Mouse (Mus musculus) embryonic facial prominence, embryonic 11.5 days (tissue): Measurements from ENCODE around the gene Atp1a1. TPM values are rescaled to one million over a fixed set of nuclear protein-coding genes. Genes with fewer than 3 reads are reported as not detected.

ENCODE experiments used
- ATAC-seq: fragments of 200-750 bp; cut with Nextera tagmentation; replicated peaks from 2 replicates; pipeline ENCODE4 v1.8.0; 2017; ENCODE audit warnings: low read depth; ENCODE audit not compliant: insufficient number of reproducible peaks, low FRiP score, low TSS enrichment
- DNase-seq: peaks from one replicate; pipeline ENCODE4 v3.0.0-alpha.2; 2015; ENCODE audit warnings: low spot score
- H3K27ac ChIP-seq: fragments of 300-500 bp; sonication (generic); replicated peaks from 2 replicates; pipeline ENCODE4 v1.5.1; 2014; ENCODE audit warnings: mild to moderate bottlenecking, low read depth, low read length, control low read depth
- H3K27me3 ChIP-seq: fragments of 300-500 bp; sonication (generic); 2 replicates; pipeline ENCODE4 v1.6.1; 2014; ENCODE audit warnings: mild to moderate bottlenecking, low read length, moderate library complexity, mixed read lengths; ENCODE audit not compliant: control insufficient read depth, insufficient read depth
- H3K36me3 ChIP-seq: fragments of 300-500 bp; sonication (generic); replicated peaks from 2 replicates; pipeline ENCODE4 v1.6.1; 2014; ENCODE audit warnings: low read depth, mild to moderate bottlenecking, low read length, moderate library complexity, mixed read lengths; ENCODE audit not compliant: control insufficient read depth, insufficient read depth
- H3K4me1 ChIP-seq: fragments of 300-500 bp; sonication (generic); 2 replicates; pipeline ENCODE4 v1.6.1; 2014; ENCODE audit warnings: low read length, mixed read lengths; ENCODE audit not compliant: control insufficient read depth, insufficient read depth
- H3K4me2 ChIP-seq: fragments of 300-500 bp; sonication (generic); 2 replicates; pipeline ENCODE4 v1.6.1; 2014; ENCODE audit warnings: low read depth, mild to moderate bottlenecking, control low read depth, low read length, moderate library complexity
- H3K4me3 ChIP-seq: fragments of 300-500 bp; sonication (generic); 2 replicates; pipeline ENCODE4 v1.5.1; 2014; ENCODE audit warnings: low read depth, low read length, control low read depth
- H3K9ac ChIP-seq: fragments of 300-500 bp; sonication (generic); replicated peaks from 2 replicates; pipeline ENCODE4 v1.6.1; 2014; ENCODE audit warnings: mild to moderate bottlenecking, control low read depth, low read length
- H3K9me3 ChIP-seq: fragments of 300-500 bp; sonication (generic); replicated peaks from 2 replicates; pipeline ENCODE4 v1.6.1; 2016; ENCODE audit warnings: mild to moderate bottlenecking, low read length, inconsistent platforms, mixed read lengths; ENCODE audit not compliant: control insufficient read depth
- WGBS: fragments of 180-500 bp; shearing (Covaris S2); extraction: QIAGEN DNeasy Blood & Tissue Kit; methylation state at CpG from one replicate; pipeline ENCODE4 v1.1.7; 2014; 5-methylcytosine and 5-hydroxymethylcytosine counted together
- polyA plus RNA-seq: library from polyadenylated mRNA; unstranded; fragments of >200 nt; fragmentation: Nextera tagmentation; extraction: Ambion mirVana; gene quantifications from 2 replicates; pipeline ENCODE4 v1.2.1, GENCODE M21; 2014

Atp1a1 gene
- polyA plus RNA-seq = 87.9 and 89.5 TPM in 2 replicates

- Histone ChIP-seq H3K9ac (peak within 1 kb of the TSS; percentile 95), H3K4me3 (peak within 1 kb of the TSS; percentile 85), H3K4me2 (peak within 1 kb of the TSS; percentile 77), H3K27ac (peak within 1 kb of the TSS; percentile 93), H3K9me3 (no peaks in the 10 kb centered on the region), H3K27me3 (no peaks in the 10 kb centered on the region), H3K4me1 (no peaks in the 10 kb centered on the region), H3K36me3 (no peaks in the 10 kb centered on the region)
- peak; percentile 98 for DNase-seq
- ATAC-seq = peak; percentile 94
- under 1% methylated on average over 52 of the region's 64 CpGs for WGBS
Observed at GRCm38 (mm10) chr3:101604550-101605223, at the start of gene Atp1a1. Gene Atp1a1 (minus strand): TSS chr3:101604684.

- Histone ChIP-seq H3K27ac (no peak overlapping the region), H3K9me3 (no peaks in the 10 kb centered on the region), H3K36me3 (no peaks in the 10 kb centered on the region), H3K9ac (no peak overlapping the region), H3K4me2 (no peak overlapping the region), H3K27me3 (no peaks in the 10 kb centered on the region), H3K4me1 (no peaks in the 10 kb centered on the region), H3K4me3 (no peak overlapping the region)
- ATAC-seq (no peak), DNase-seq (peak; percentile 29)
- WGBS = 48% methylated on average over 7 of the region's 7 CpGs
Observed at GRCm38 (mm10) chr3:101653446-101653845, 49.0 kb upstream of the Atp1a1 start.

GRCm38 (mm10) chr3:101652967-101653366 is 48.5 kb upstream of the Atp1a1 start:
- 57% methylated on average over 2 of the region's 2 CpGs for WGBS

GRCm38 (mm10) chr3:101650328-101650727 is 45.8 kb upstream of the Atp1a1 start:
- 65% methylated on average over 2 of the region's 2 CpGs for WGBS
- ATAC-seq (no peak), DNase-seq (no peak)

More at GRCm38 (mm10) chr3:101652967-101653366, 48.5 kb upstream of the Atp1a1 start:
- no peaks in the 10 kb centered on the region for H3K27me3 ChIP-seq
- H3K4me2 ChIP-seq = no peak overlapping the region
- H3K9ac ChIP-seq = no peak overlapping the region
- no peaks in the 10 kb centered on the region for H3K9me3 ChIP-seq
- DNase-seq = no peak
- no peak overlapping the region for H3K4me3 ChIP-seq
- H3K27ac ChIP-seq = no peak overlapping the region
- H3K4me1 ChIP-seq = no peaks in the 10 kb centered on the region
- no peak for ATAC-seq
- no peaks in the 10 kb centered on the region for H3K36me3 ChIP-seq

DNA sequence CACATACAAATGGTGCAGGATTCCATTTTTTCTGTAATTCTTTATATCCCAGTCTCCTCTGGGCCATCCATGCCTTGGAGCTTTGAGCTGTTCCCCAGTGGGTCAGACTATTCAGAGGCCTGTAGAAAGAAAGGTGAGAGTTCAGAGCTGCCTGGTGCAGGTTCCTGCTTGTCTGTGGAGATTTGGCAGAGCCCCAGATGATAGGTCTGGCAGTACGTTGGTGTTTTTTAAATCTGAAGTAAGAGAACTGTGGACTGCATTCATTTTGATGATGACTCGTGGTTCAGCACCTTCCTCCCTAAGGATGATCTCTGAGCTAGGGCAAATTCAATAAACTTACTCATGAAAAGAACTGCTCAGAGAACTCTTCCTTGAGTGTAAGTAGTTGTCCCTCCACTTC is 44.8 kb upstream of the Atp1a1 start:
- Histone ChIP-seq H3K4me3 (no peak overlapping the region), H3K4me2 (no peak overlapping the region), H3K9ac (no peak overlapping the region), H3K27ac (no peak overlapping the region), H3K36me3 (no peaks in the 10 kb centered on the region), H3K9me3 (no peaks in the 10 kb centered on the region), H3K27me3 (no peaks in the 10 kb centered on the region), H3K4me1 (no peaks in the 10 kb centered on the region)
- no peak for ATAC-seq
- DNase-seq = no peak
- WGBS = 69% methylated on average over 2 of the region's 2 CpGs

More at GRCm38 (mm10) chr3:101650328-101650727, 45.8 kb upstream of the Atp1a1 start:
- Histone ChIP-seq H3K9me3 (no peaks in the 10 kb centered on the region), H3K27ac (no peak overlapping the region), H3K27me3 (no peaks in the 10 kb centered on the region), H3K9ac (no peak overlapping the region), H3K4me2 (no peak overlapping the region), H3K36me3 (no peaks in the 10 kb centered on the region), H3K4me1 (no peaks in the 10 kb centered on the region), H3K4me3 (no peak overlapping the region)

GRCm38 (mm10) chr3:101648096-101648793 is 43.8 kb upstream of the Atp1a1 start:
- no peaks in the 10 kb centered on the region for H3K36me3 ChIP-seq
- H3K27ac ChIP-seq = no peak overlapping the region
- H3K9ac ChIP-seq = no peak overlapping the region
- ATAC-seq = no peak
- 77% methylated on average over 13 of the region's 13 CpGs for WGBS
- no peaks in the 10 kb centered on the region for H3K9me3 ChIP-seq
- H3K4me3 ChIP-seq = no peak overlapping the region
- no peaks in the 10 kb centered on the region for H3K4me1 ChIP-seq
- no peak for DNase-seq
- H3K27me3 ChIP-seq = no peaks in the 10 kb centered on the region
- H3K4me2 ChIP-seq = no peak overlapping the region

GRCm38 (mm10) chr3:101646806-101647205 is 42.3 kb upstream of the Atp1a1 start:
- Histone ChIP-seq H3K9me3 (no peaks in the 10 kb centered on the region), H3K4me3 (no peak overlapping the region), H3K27me3 (no peaks in the 10 kb centered on the region), H3K36me3 (no peaks in the 10 kb centered on the region), H3K4me2 (no peak overlapping the region), H3K27ac (no peak overlapping the region), H3K9ac (no peak overlapping the region), H3K4me1 (no peaks in the 10 kb centered on the region)
- whole genome bisulfite sequencing = 69% methylated on average over 5 of the region's 5 CpGs
- ATAC-seq = no peak
- DNase-seq = no peak

- no peak overlapping the region for H3K4me3 ChIP-seq
- H3K36me3 ChIP-seq = no peaks in the 10 kb centered on the region
- no peaks in the 10 kb centered on the region for H3K4me1 ChIP-seq
- H3K27ac ChIP-seq = no peak overlapping the region
- H3K9me3 ChIP-seq = no peaks in the 10 kb centered on the region
- H3K27me3 ChIP-seq = no peaks in the 10 kb centered on the region
- ATAC-seq = no peak
- no peak overlapping the region for H3K4me2 ChIP-seq
- no peak overlapping the region for H3K9ac ChIP-seq
- no peak for DNase-seq
- 82% methylated on average over 1 of the region's 1 CpGs for WGBS
Observed at GRCm38 (mm10) chr3:101645569-101646106, 41.2 kb upstream of the Atp1a1 start.
